Mouse (Mus musculus) embryonic stem cell, embryonic (primary cell): Measurements from ENCODE around the gene Col4a2.
"Not testable (repeated sequence)": the region's sequence is repeated elsewhere in the genome, so short reads cannot be mapped to it uniquely, and the experiment has no call there.

ENCODE experiments used
- CTCF ChIA-PET, 4 experiments: fragments of 300-600 bp in 2 of 4; fragments of 350-600 bp in 2 of 4; sonication (Branson Sonifier 250); formaldehyde crosslinking; loops; one replicate each; lab custom pipeline; 2022; ENCODE audit warnings: inconsistent platforms in 2 of 4; lab: Charles Lee
- POLR2A ChIA-PET, 4 experiments: fragments of 300-600 bp in 2 of 4; fragments of 350-600 bp in 2 of 4; sonication (Branson Sonifier 250); formaldehyde crosslinking; loops; one replicate each; lab custom pipeline; 2022; ENCODE audit warnings: antibody characterized with exemption in 4 of 4, inconsistent platforms in 1 of 4; lab: Charles Lee

The Col4a2 gene

DNA sequence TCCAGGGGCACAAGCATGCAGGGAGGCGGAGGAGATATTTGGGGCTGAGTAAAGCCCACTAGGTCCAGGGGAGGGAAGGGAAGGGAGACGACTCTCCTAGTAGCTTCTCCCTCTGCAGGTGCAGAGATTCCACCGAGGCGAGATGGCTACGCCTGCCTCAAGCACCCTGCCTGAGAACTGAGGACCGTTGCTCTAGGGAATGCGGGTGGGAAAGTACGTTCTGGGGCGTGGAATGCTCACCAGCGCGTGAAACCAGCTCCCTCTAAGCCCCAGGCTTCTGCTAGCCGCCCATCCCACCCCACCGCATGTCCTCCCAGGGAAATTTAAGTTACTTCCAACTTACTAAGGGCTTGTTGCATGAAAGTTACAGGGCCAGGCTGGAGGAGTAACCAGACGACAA, 167.0 kb downstream of the Col4a2 start:
- CTCF ChIA-PET, result interaction anchor here in 2 of 4 experiments (0.5 to 1.5 kb wide), 3 partner anchors 11 to 233 kb away, joined by 3 to 4 read pairs (median 4); no protein-coding TSS in a partner anchor
- POLR2A ChIA-PET, result interaction anchor here in 2 of 4 experiments (0.6 to 1.1 kb wide), 2 partner anchors 16 to 77 kb away, joined by 3 read pairs; no protein-coding TSS in a partner anchor

DNA sequence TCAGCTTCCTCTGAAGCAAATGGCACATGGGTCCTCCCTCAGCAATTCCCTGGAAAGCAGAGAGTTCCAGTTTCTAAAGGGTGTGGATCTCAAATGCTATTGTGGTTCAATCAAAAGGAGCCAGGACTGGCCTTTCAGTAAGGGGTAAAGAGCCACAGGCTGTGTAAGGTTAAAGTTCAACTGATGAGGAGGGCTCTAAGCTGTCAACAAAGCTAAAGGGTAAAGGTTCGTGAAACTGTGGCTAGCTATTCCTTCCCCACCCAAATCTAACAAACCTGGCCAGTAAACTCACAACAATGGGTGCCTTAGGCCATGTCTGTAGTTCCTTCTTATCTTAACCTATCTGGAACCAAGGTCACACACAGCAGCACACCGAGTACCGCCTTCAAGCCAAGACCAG, 169.3 kb downstream of the Col4a2 start:
- CTCF ChIA-PET, result interaction anchor here in 3 of 4 experiments (0.6 to 2.3 kb wide), 3 partner anchors 13 to 228 kb away, joined by 3 to 9 read pairs (median 3); no protein-coding TSS in a partner anchor
- POLR2A ChIA-PET, result interaction anchor here in 3 of 4 experiments (0.6 to 1.4 kb wide), 5 partner anchors 13 to 44 kb away, joined by 3 to 4 read pairs (median 3); partner anchors contain the start of gene Naxd (in 1 of the 3)

DNA sequence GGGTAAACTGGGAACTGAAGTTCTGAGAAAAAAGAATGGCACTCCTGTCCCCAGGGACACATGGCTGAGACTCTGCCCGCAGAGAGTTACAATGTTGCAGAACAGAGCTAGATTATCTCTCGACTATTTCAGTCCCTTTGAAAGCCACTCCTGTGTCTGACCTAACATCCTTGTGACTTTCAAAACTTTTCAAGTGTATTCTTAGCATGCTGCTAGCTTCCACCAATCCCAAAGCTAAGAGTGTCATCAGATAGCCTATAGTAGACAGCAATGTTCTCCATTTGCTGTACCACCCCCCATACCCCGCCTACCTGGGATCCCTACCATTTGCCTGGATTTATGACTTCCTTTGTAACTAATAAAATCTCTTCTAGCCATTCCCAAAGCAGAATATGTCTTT, 169.9 kb downstream of the Col4a2 start:
- ChIA-PET POLR2A (interaction anchor here in 2 of 4 experiments (1.2 to 1.4 kb wide), 3 partner anchors 14 to 18 kb away, joined by 3 to 4 read pairs (median 3); partner anchors contain the start of gene Naxd (in 1 of the 2)), CTCF (interaction anchor here in 3 of 4 experiments (0.7 to 2.3 kb wide), 4 partner anchors 14 to 424 kb away, joined by 3 to 9 read pairs (median 4); no protein-coding TSS in a partner anchor)

DNA sequence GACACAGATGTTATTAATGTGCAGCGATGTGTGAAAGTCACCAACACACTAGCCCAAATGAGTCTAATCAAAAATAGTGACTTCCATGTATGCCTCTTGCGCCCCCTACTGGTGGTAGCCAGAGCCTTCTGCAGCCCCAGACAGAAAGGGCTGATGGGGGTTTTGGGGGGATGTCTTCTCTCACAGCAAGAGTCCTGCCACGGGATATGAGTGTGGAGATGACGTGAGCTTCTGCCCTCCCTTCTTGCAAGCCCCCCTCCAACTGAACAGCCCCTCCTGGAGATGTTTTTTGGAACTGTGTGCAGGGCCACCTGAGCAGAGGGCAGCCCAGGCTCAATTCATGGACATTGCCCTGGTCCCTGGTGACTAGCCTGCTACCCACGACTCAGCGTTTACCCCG, 173.5 kb downstream of the Col4a2 start:
- ChIA-PET CTCF (interaction anchor here in 3 of 4 experiments (0.5 to 1.7 kb wide), 11 partner anchors 17 to 782 kb away, joined by 3 to 7 read pairs (median 4); no protein-coding TSS in a partner anchor), POLR2A (interaction anchor here in 1 of 4 experiments (1.3 kb wide), 1 partner anchor 36 kb away, joined by 3 read pairs; no protein-coding TSS in a partner anchor)

DNA sequence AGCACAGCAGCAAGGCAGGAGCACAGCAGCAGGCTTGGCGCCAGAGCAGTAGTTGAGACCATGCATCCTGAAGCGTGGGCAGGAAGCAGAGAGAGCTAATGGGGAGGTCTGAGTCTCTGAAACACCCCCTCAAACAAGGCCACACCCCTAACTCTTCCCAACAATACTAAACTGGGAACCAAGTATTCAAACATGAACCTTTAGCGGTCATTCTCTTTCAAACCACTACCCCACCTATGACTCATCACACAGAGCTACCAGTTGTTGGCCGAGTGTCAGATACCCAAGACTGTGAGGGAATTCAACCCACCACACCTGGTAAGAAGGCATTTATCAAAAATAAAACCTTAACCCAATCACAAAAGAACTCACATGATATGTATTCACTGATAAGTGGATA, 174.6 kb downstream of the Col4a2 start:
- POLR2A ChIA-PET, result interaction anchor here in 2 of 4 experiments (0.7 to 1.3 kb wide), 2 partner anchors 29 to 37 kb away, joined by 3 read pairs; no protein-coding TSS in a partner anchor
- CTCF ChIA-PET, result interaction anchor here in 3 of 4 experiments (0.6 to 1.7 kb wide), 7 partner anchors 18 to 233 kb away, joined by 3 to 7 read pairs (median 3); no protein-coding TSS in a partner anchor

DNA sequence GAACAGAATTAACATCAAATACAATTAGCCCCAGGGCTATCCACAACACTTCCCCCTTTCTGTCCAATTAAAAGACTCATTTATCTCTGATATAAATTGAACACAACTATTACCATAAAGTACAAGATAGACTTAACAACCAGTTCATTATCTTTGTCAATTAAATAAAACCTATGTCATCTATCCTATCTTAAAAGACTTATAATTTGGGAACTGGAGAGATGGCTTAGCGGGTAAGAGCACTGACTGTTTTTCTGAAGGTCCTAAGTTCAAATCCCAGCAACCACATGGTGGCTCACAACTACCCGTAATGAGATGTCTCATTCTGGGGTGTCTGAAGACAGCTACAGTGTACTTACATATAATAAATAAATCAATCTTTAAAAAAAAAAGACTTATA, 179.7 kb downstream of the Col4a2 start:
- POLR2A ChIA-PET, result not testable (repeated sequence)
- CTCF ChIA-PET, result interaction anchor here in 1 of 4 experiments (0.6 kb wide), 1 partner anchor 21 kb away, joined by 3 read pairs; no protein-coding TSS in a partner anchor

DNA sequence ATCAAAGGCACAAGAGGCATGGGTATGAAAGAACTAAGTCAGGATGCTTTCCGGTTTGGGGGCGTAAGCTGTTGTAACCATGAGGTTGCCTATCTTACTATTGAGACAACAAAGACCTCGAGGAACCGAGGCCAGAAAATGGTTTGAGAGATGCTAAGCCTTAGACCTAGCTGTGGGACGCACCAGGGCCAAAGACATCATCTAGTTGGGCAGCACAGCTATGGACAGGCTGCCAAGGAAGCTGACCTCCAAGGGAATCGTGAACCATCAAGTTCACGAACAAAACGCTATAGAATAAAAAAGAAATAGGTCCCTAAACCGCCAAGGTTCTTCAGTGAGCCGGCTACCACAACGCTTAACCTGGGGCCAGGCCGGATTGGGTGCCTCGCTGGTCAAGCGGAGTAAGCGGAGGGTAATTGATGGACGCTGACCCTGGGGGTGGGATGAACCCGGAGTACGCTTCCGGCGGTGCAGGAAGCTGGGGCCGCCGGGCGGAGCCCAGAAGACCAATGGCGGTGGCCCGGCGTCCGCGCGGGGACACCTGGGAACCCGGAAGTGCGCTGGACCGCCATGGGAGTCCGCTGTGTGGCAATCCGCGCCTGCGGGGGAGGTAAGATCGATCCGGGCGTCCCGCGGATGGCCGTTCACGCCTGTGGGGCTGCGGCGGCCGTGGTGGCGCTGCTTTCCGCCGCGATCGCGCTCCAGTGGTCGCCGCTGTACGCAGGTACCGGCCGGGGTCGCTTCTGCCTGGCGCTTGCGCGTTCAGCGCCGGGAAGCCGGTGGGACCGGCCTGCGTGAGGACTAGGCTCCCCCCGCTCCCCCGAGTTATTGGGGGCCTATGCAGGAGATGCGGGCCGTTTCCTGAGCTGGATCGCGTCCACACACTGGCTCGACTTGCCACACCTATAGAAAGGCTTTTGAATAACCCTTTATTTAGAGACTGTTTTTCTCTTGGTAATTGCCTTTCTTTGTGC, 184.7 kb downstream of the Col4a2 start, which contains the start of gene Naxd:
Gene Naxd, plus strand, starts transcription at position 490 of the 974 bp plus-strand sequence.
- ChIA-PET CTCF (interaction anchor here (0.6 to 2.0 kb wide), 13 partner anchors 8 to 1083 kb away, joined by 3 to 6 read pairs (median 4); partner anchors contain the start of gene Ing1 (in 1 of the 4)), POLR2A (interaction anchor here in 3 of 4 experiments (0.6 to 5.2 kb wide), 38 partner anchors 9 to 507 kb away, joined by 3 to 39 read pairs (median 3); partner anchors contain the start of genes Ing1 (in 2 of the 3), Ankrd10 (in 1 of the 3) and Rab20 (in 1 of the 3))

DNA sequence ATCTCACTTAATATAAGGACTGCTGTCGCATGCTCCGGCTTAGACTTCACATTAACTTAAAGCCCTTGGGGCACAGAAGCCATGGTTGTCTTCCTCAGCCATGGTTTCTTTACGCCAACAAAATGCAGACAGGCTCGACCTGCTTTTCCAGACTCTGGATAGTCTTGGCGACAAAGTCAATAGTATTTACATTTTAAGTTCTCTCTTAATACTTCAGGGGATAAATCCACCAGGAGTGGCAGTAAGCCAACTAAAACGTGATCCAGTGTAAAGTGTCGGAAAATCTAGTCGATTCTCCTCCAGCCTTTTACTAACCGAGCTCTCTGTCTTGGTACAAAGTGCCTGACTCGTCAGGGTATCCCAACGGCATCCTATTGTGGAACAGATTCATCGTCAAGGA, 185.7 kb downstream of the Col4a2 start:
- POLR2A ChIA-PET, result interaction anchor here in 3 of 4 experiments (0.6 to 5.2 kb wide), 16 partner anchors 9 to 258 kb away, joined by 3 to 39 read pairs (median 4); partner anchors contain the start of gene Ing1 (in 2 of the 3)
- CTCF ChIA-PET, result interaction anchor here in 2 of 4 experiments (0.6 to 2.0 kb wide), 6 partner anchors 8 to 248 kb away, joined by 3 to 6 read pairs (median 6); partner anchors contain the start of gene Ing1 (in 1 of the 2)
